Mouse (Mus musculus) bone marrow, adult 2 months (tissue): ENCODE results near the gene Agbl4.

Experiments used
- CTCF ChIP-seq: fragments of 200-500 bp; IDR thresholded peaks from 2 replicates; pipeline ENCODE4 v1.5.1; 2011; ENCODE audit warnings: low read length, control low read depth; ENCODE audit not compliant: control insufficient read depth, insufficient read depth
- POLR2A ChIP-seq: fragments of 200-500 bp; IDR thresholded peaks from 2 replicates; pipeline ENCODE4 v1.6.1; 2011; ENCODE audit warnings: low read depth, mild to moderate bottlenecking, control low read depth, low read length, borderline replicate concordance; ENCODE audit not compliant: control insufficient read depth

GRCm38 (mm10) chr4:110879719-110880443 is 482.4 kb downstream of the Agbl4 start:
- no peak for TF ChIP-seq POLR2A
- TF ChIP-seq CTCF, result no peak
